Mouse (Mus musculus): Measurements from ENCODE around the gene Ankrd13d. TPM values are rescaled to one million over a fixed set of nuclear protein-coding genes. Genes with fewer than 3 reads are reported as not detected.

The Ankrd13d gene
- total and polyA plus RNA-seq, 2 experiments from 2014 or later, result 70.9 to 97.2 TPM

DNA sequence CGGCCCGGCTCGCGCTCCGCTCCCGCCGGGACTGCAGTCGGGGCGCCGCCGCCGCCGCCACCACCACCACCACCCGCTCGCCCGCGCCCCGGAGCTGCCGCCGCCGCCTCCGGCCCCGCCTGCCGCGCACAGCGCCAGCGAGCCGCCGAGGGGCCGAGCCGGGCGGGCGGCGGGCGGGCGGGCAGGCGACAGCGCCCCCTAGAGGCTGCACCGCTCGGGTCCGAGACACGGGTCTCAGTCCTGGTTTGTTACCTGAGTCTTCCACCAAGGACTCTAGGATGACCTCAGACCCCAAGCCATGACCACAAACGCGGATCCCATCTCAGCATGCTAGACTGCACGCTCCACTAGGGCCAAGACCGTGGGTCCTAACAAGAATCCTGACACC lies 23.2 kb upstream of the Ankrd13d start, which contains the start of gene Grk2:
Grk2 (minus strand) TSS at position 33 of the 388 bp plus-strand sequence.
- H3K36me3 ChIP-seq (ENCODE audit: insufficient read depth, low read length), result no peaks in the 10 kb centered on the region
- ATAC-seq, result peak; percentile 85
- H3K27me3 ChIP-seq (ENCODE audit: insufficient read depth, low read length), result no peaks in the 10 kb centered on the region
- TF ChIP-seq CTCF (IDR thresholded peaks at IDR 0.05; ENCODE audit: low read depth), result peak; percentile 67
- DNase-seq (ENCODE audit: low spot score), result peak; percentile 85
- H3K9ac ChIP-seq (replicated peaks; ENCODE audit: low read length), result peak within 1 kb of the TSS; percentile 97
- H3K4me2 ChIP-seq (ENCODE audit: low read depth, low read length), result peak within 1 kb of the TSS; percentile 77
- peak within 1 kb of the TSS; percentile 92 for H3K4me3 ChIP-seq (ENCODE audit: low read length)
- no peaks in the 10 kb centered on the region for H3K9me3 ChIP-seq (ENCODE audit: low read length)
- under 1% methylated on average over 15 of the region's 46 CpGs for WGBS
- peak within 1 kb of the TSS; percentile 92 for H3K27ac ChIP-seq
- peaks cover 39% of the 10 kb centered on the region for H3K4me1 ChIP-seq (ENCODE audit: insufficient read depth, low read length)

- Histone ChIP-seq H3K4me3 (ENCODE audit: low read length) (peak overlapping the region; percentile 92), H3K27me3 (ENCODE audit: insufficient read depth, low read length) (no peaks in the 10 kb centered on the region), H3K4me1 (ENCODE audit: insufficient read depth, low read length) (peaks cover 45% of the 10 kb centered on the region), H3K27ac (peak overlapping the region; percentile 92), H3K9ac (replicated peaks; ENCODE audit: low read length) (peak overlapping the region; percentile 97), H3K9me3 (ENCODE audit: low read length) (no peaks in the 10 kb centered on the region), H3K4me2 (ENCODE audit: low read depth, low read length) (peak overlapping the region; percentile 77), H3K36me3 (ENCODE audit: insufficient read depth, low read length) (no peaks in the 10 kb centered on the region)
- under 1% methylated on average over 47 of the region's 68 CpGs for WGBS
- DNase-seq (ENCODE audit: low spot score) (peak; percentile 73), ATAC-seq (peak; percentile 66)
- TF ChIP-seq CTCF (IDR thresholded peaks at IDR 0.05; ENCODE audit: low read depth), result no peak
Observed at GRCm38 (mm10) chr19:4305491-4306189, 22.7 kb upstream of the Ankrd13d start.

DNA sequence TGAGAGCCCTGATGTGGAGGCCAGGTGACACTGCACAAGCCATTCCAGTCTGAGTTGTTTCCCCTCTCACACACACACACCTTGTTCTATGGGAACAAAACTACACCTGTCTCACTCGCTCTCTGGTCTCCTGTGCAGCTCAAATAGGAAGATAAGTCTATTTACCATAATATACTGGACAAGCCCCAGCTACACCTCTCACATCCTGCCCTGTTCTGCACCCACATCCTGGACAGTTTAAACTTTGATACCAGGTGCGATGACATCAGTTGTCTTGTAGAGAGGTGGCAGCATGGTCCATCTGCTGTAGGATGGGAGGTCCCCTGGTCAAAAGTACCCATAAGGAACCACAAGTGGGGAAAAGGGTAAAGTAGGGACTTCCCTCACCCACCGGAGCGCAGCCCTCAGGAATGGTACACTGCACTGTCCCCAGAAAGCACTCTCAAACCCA lies 22.0 kb upstream of the Ankrd13d start:
- Histone ChIP-seq H3K9me3 (ENCODE audit: low read length) (no peaks in the 10 kb centered on the region), H3K4me3 (ENCODE audit: low read length) (peak overlapping the region; percentile 92), H3K9ac (replicated peaks; ENCODE audit: low read length) (peak overlapping the region; percentile 97), H3K27me3 (ENCODE audit: insufficient read depth, low read length) (no peaks in the 10 kb centered on the region), H3K4me2 (ENCODE audit: low read depth, low read length) (peak overlapping the region; percentile 77), H3K4me1 (ENCODE audit: insufficient read depth, low read length) (peaks cover 52% of the 10 kb centered on the region), H3K36me3 (ENCODE audit: insufficient read depth, low read length) (no peaks in the 10 kb centered on the region), H3K27ac (peak overlapping the region; percentile 92; the same call in 1 of the 2 replicates)
- no peak for TF ChIP-seq CTCF (IDR thresholded peaks at IDR 0.05; ENCODE audit: low read depth)
- ATAC-seq, result no peak
- WGBS, result 54% methylated on average over 4 of the region's 4 CpGs
- no peak for DNase-seq (ENCODE audit: low spot score)

DNA sequence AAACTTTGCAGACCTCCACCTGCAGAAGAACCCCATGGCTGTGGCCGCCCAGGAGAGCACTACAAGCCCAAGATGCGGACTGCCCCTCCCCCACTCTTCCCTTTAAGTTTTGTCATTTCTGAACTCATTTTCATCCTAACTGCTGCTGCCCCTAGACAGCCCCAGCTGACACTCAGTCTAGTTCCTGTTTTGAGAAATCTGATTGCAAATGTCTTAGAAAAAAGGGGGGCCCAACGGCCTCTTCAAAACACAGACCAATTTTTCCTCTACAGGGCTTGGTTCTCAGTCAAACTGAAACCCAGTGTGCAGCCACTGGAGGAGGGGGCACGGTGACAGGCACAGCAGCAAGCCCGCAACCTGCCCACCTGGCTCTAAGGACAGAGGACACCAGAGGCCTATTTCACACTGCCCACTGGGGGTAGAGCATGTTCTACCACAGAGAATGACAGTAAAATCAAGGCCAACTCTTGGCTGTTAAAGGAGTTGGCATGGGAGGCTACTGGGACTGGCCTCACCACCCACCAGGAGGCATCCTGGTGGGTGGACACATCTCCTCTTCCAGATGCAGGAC lies 21.4 kb upstream of the Ankrd13d start:
- peak overlapping the region; percentile 92; the same call in 1 of the 2 replicates for H3K27ac ChIP-seq
- no peaks in the 10 kb centered on the region for H3K9me3 ChIP-seq (ENCODE audit: low read length)
- ATAC-seq (no peak), DNase-seq (ENCODE audit: low spot score) (no peak)
- H3K9ac ChIP-seq (replicated peaks; ENCODE audit: low read length), result peak overlapping the region; percentile 97; the same call in 1 of the 2 replicates
- 0 out of 2 replicates have a peak, but pooled peaks have one; percentile 9 for TF ChIP-seq CTCF (IDR thresholded peaks at IDR 0.05; ENCODE audit: low read depth)
- no peaks in the 10 kb centered on the region for H3K27me3 ChIP-seq (ENCODE audit: insufficient read depth, low read length)
- 66% methylated on average over 5 of the region's 5 CpGs for WGBS
- H3K4me3 ChIP-seq (ENCODE audit: low read length), result peak overlapping the region; percentile 92
- peaks cover 55% of the 10 kb centered on the region for H3K4me1 ChIP-seq (ENCODE audit: insufficient read depth, low read length)
- no peaks in the 10 kb centered on the region for H3K36me3 ChIP-seq (ENCODE audit: insufficient read depth, low read length)
- H3K4me2 ChIP-seq (ENCODE audit: low read depth, low read length), result peak overlapping the region; percentile 77

DNA sequence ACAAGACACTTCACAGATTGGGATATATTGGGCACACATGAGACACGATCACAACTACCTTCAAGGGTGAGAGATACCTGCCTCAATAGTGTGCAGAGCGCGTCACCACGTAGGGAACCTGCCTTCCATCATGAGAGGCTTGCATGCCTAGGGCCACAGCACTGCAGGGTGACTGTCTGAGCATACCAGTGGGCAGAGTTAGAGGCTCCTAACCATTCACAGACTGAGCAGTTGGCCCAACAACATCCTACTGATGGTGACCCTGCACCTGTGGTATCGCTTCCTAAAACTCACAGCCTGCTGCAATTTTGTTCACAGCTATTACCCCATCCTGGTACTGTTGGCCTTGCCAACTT lies 20.7 kb upstream of the Ankrd13d start:
- H3K27me3 ChIP-seq (ENCODE audit: insufficient read depth, low read length), result no peaks in the 10 kb centered on the region
- peaks cover 55% of the 10 kb centered on the region for H3K4me1 ChIP-seq (ENCODE audit: insufficient read depth, low read length)
- no peak overlapping the region for H3K4me3 ChIP-seq (ENCODE audit: low read length)
- 87% methylated on average over 5 of the region's 5 CpGs for WGBS
- peak overlapping the region; percentile 41; the same call in 1 of the 2 replicates for H3K4me2 ChIP-seq (ENCODE audit: low read depth, low read length)
- DNase-seq (ENCODE audit: low spot score) (no peak), ATAC-seq (no peak)
- no peaks in the 10 kb centered on the region for H3K36me3 ChIP-seq (ENCODE audit: insufficient read depth, low read length)
- TF ChIP-seq CTCF (IDR thresholded peaks at IDR 0.05; ENCODE audit: low read depth), result no peak
- no peak overlapping the region for H3K9ac ChIP-seq (replicated peaks; ENCODE audit: low read length)
- no peaks in the 10 kb centered on the region for H3K9me3 ChIP-seq (ENCODE audit: low read length)
- peak overlapping the region; percentile 42; the same call in 1 of the 2 replicates for H3K27ac ChIP-seq

- Histone ChIP-seq H3K36me3 (ENCODE audit: insufficient read depth, low read length) (no peaks in the 10 kb centered on the region), H3K27me3 (ENCODE audit: insufficient read depth, low read length) (no peaks in the 10 kb centered on the region), H3K4me3 (ENCODE audit: low read length) (no peak overlapping the region), H3K27ac (peak overlapping the region; percentile 42), H3K9me3 (ENCODE audit: low read length) (no peaks in the 10 kb centered on the region), H3K4me1 (ENCODE audit: insufficient read depth, low read length) (peaks cover 55% of the 10 kb centered on the region), H3K4me2 (ENCODE audit: low read depth, low read length) (peak overlapping the region; percentile 41), H3K9ac (replicated peaks; ENCODE audit: low read length) (0 out of 2 replicates have a peak overlapping the region, but pooled peaks have one; percentile 19)
- no peak for ATAC-seq
- TF ChIP-seq CTCF (IDR thresholded peaks at IDR 0.05; ENCODE audit: low read depth), result no peak
- 42% methylated on average over 7 of the region's 7 CpGs for WGBS
- peak; percentile 84 for DNase-seq (ENCODE audit: low spot score)
Observed at GRCm38 (mm10) chr19:4302936-4303639, 20.2 kb upstream of the Ankrd13d start.
